Mouse (Mus musculus) lung, adult 2 months (tissue): ENCODE results near the gene Sox15.

Experiments used
- CTCF ChIP-seq: fragments of 200-500 bp; IDR thresholded peaks from 2 replicates; pipeline ENCODE4 v1.5.1; 2011; ENCODE audit warnings: mild to moderate bottlenecking, low read length, control low read depth; ENCODE audit not compliant: insufficient read depth
- POLR2A ChIP-seq: fragments of 200-500 bp; IDR thresholded peaks from 2 replicates; pipeline ENCODE4 v1.6.1; 2011; ENCODE audit warnings: low read depth, mild to moderate bottlenecking, control low read depth, low read length, borderline replicate concordance; ENCODE audit errors: extremely low read depth

GRCm38 (mm10) chr11:69693421-69693965 is 38.4 kb downstream of the Sox15 start:
- TF ChIP-seq CTCF (no peak), POLR2A (no peak)
